Comparison of ENCODE assay signal across 23 mouse cellular contexts in genomic region chr8:127963625-127964024, GRCm38 (mm10).
DNase-seq lines count a peak whose midpoint lies in the region; ATAC-seq and TF ChIP-seq lines count a peak whose summit lies in the region.
"Had no signal": no experiment of that assay in that cellular context is flagged by ENCODE, and none has a peak within 500 bp of the region (broad histone marks: within the 10 kb centered on the region; RNA-seq: fewer than 3 reads in every experiment).

No protein-coding gene starts in this region.

- H3K36me3 ChIP-seq in kidney, embryonic 15.5 days: no peaks in the 10 kb centered on the region
- no peaks in the 10 kb centered on the region for H3K36me3 ChIP-seq in hindbrain, embryonic 10.5 days
- H3K36me3 ChIP-seq: embryonic facial prominence, embryonic 13.5 days; G1E; heart, embryonic 12.5 days; hindbrain, embryonic 13.5 days; limb, embryonic 15.5 days; stomach, embryonic 15.5 days had no signal

- no peak for ATAC-seq in kidney, embryonic 15.5 days (replicated peaks; ENCODE audit: low FRiP score)
- ATAC-seq in Patski: no peak
- ATAC-seq: forebrain, embryonic 16.5 days; midbrain, embryonic 16.5 days had no signal

- H3K9me3 ChIP-seq in kidney, embryonic 15.5 days (replicated peaks): no peaks in the 10 kb centered on the region
- H3K9me3 ChIP-seq in hindbrain, embryonic 10.5 days: no peaks in the 10 kb centered on the region
- H3K9me3 ChIP-seq: embryonic facial prominence, embryonic 13.5 days; heart, embryonic 12.5 days; hindbrain, embryonic 13.5 days; limb, embryonic 15.5 days; stomach, embryonic 15.5 days had no signal

- 52% methylated on average over 6 of the region's 6 CpGs for WGBS in kidney, embryonic 15.5 days
- 94% methylated on average over 6 of the region's 6 CpGs for WGBS in hindbrain, embryonic 10.5 days

- DNase-seq in heart, adult 8-10 months (ENCODE audit: low spot score): peak; percentile 13
- DNase-seq in heart, adult 9 months (ENCODE audit: low spot score in 2 of 2): no peak
- peak; percentile 18 for DNase-seq in kidney, postnatal 10 days
- DNase-seq in 3T3-L1 (ENCODE audit: low read depth, low spot score) (peak; percentile 25), Patski (ENCODE audit: low read depth, low spot score) (peak; percentile 50)
- DNase-seq in hindbrain, embryonic 10.5 days (ENCODE audit: low spot score): no peak
- no peak for DNase-seq in ovary, postnatal 10 days (ENCODE audit: low spot score)
- DNase-seq: adrenal gland, postnatal 10 days; B cell, adult 2 months; cerebellum, adult 2 months; cerebellum, postnatal 25 days; gastrocnemius, postnatal 10 days had no signal

- H3K27ac ChIP-seq in kidney, embryonic 15.5 days: no peak overlapping the region
- H3K27ac ChIP-seq in hindbrain, embryonic 10.5 days: no peak overlapping the region
- H3K27ac ChIP-seq: embryonic facial prominence, embryonic 13.5 days; hindbrain, embryonic 13.5 days; limb, embryonic 15.5 days; macrophage; stomach, embryonic 15.5 days had no signal

- CTCF ChIA-PET in Patski (lab: Charles Lee): no interaction called here

- no peak overlapping the region for H3K4me2 ChIP-seq in kidney, embryonic 15.5 days
- H3K4me2 ChIP-seq: embryonic facial prominence, embryonic 13.5 days; heart, embryonic 12.5 days; hindbrain, embryonic 13.5 days; limb, embryonic 15.5 days; stomach, embryonic 15.5 days had no signal

- no peaks in the 10 kb centered on the region for H3K27me3 ChIP-seq in kidney, embryonic 15.5 days
- H3K27me3 ChIP-seq in Patski: no peaks in the 10 kb centered on the region
- no peaks in the 10 kb centered on the region for H3K27me3 ChIP-seq in hindbrain, embryonic 10.5 days (ENCODE audit: insufficient read depth, poor library complexity, severe bottlenecking)
- H3K27me3 ChIP-seq: CH12.LX; embryonic facial prominence, embryonic 13.5 days; heart, embryonic 12.5 days; hindbrain, embryonic 13.5 days; limb, embryonic 15.5 days; stomach, embryonic 15.5 days had no signal

- in situ Hi-C loops in Patski (cut with MboI; ENCODE audit: low pct_unique_long_range_greater_than_20kb): loop anchor here (10.0 kb wide), 1 partner anchor 401 kb away; no protein-coding TSS in a partner anchor

- POLR2A ChIA-PET in Patski (lab: Charles Lee): no interaction called here

- 0 out of 2 replicates have a peak, but pooled peaks cover 10% of the 10 kb centered on the region for H3K4me1 ChIP-seq in kidney, embryonic 15.5 days
- peaks cover 7% of the 10 kb centered on the region for H3K4me1 ChIP-seq in hindbrain, embryonic 10.5 days (replicated peaks)
- H3K4me1 ChIP-seq: limb, embryonic 15.5 days; stomach, embryonic 15.5 days had no signal

- no peak overlapping the region for H3K9ac ChIP-seq in kidney, embryonic 15.5 days
- H3K9ac ChIP-seq: embryonic facial prominence, embryonic 13.5 days; heart, embryonic 12.5 days; hindbrain, embryonic 13.5 days; limb, embryonic 15.5 days; stomach, embryonic 15.5 days had no signal

- no peak overlapping the region for H3K4me3 ChIP-seq in kidney, embryonic 15.5 days (replicated peaks)
- H3K4me3 ChIP-seq in hindbrain, embryonic 10.5 days: no peak overlapping the region
- H3K4me3 ChIP-seq: embryonic facial prominence, embryonic 13.5 days; heart, embryonic 12.5 days; hindbrain, embryonic 13.5 days; limb, embryonic 15.5 days; stomach, embryonic 15.5 days had no signal

- no peak for TF ChIP-seq CTCF in Patski (IDR thresholded peaks at IDR 0.05)

Comparison
In these comparisons a context has a peak if more than half of its experiments do, and no peak if none do; other contexts are left out.
1. DNase-seq: peak in heart, adult 8-10 months (single experiment), kidney, postnatal 10 days (single experiment), 3T3-L1 (single experiment) and Patski (single experiment); none in heart, adult 9 months (0 of 2), hindbrain, embryonic 10.5 days (single experiment) and ovary, postnatal 10 days (single experiment).